Mouse (Mus musculus) kidney, postnatal 0 days (tissue): ENCODE results near the gene Gm20931. TPM values are rescaled to one million over a fixed set of nuclear protein-coding genes. Genes with fewer than 3 reads are reported as not detected.
"Not testable (repeated sequence)": the region's sequence is repeated elsewhere in the genome, so short reads cannot be mapped to it uniquely, and the experiment has no call there.

ENCODE experiments used
- ATAC-seq: fragments of 200-750 bp; cut with Nextera tagmentation; replicated peaks from 2 replicates; pipeline ENCODE4 v1.8.0; 2017; ENCODE audit warnings: low read depth, moderate number of reproducible peaks, moderate TSS enrichment, moderate library complexity; ENCODE audit not compliant: low FRiP score
- DNase-seq: peaks from one replicate; pipeline ENCODE4 v3.0.0-alpha.2; 2016; ENCODE audit warnings: low spot score
- H3K27ac ChIP-seq: fragments of 300-500 bp; sonication (generic); 2 replicates; pipeline ENCODE4 v1.5.1; 2014; ENCODE audit warnings: mild to moderate bottlenecking
- H3K27me3 ChIP-seq: fragments of 300-500 bp; sonication (generic); 2 replicates; pipeline ENCODE4 v1.6.1; 2014; ENCODE audit warnings: low read length, mixed read lengths; ENCODE audit not compliant: insufficient read depth
- H3K36me3 ChIP-seq: fragments of 300-500 bp; sonication (generic); 2 replicates; pipeline ENCODE4 v1.6.1; 2014; ENCODE audit warnings: low read length, mixed read lengths; ENCODE audit not compliant: insufficient read depth
- H3K4me1 ChIP-seq: fragments of 300-500 bp; sonication (generic); replicated peaks from 2 replicates; pipeline ENCODE4 v1.6.1; 2014; ENCODE audit warnings: antibody characterized with exemption, low read length, mixed read lengths; ENCODE audit not compliant: insufficient read depth
- H3K4me2 ChIP-seq: fragments of 300-500 bp; sonication (generic); 2 replicates; pipeline ENCODE4 v1.6.1; 2014; ENCODE audit warnings: mild to moderate bottlenecking, low read length, moderate library complexity, mixed read lengths
- H3K4me3 ChIP-seq: fragments of 300-500 bp; sonication (generic); replicated peaks from 2 replicates; pipeline ENCODE4 v1.5.1; 2014; ENCODE audit warnings: low read depth, low read length
- H3K9ac ChIP-seq: fragments of 300-500 bp; sonication (generic); 2 replicates; pipeline ENCODE4 v1.6.1; 2014; ENCODE audit warnings: low read depth, low read length
- H3K9me3 ChIP-seq: fragments of 300-500 bp; sonication (generic); replicated peaks from 2 replicates; pipeline ENCODE4 v1.6.1; 2016; ENCODE audit warnings: low read length, inconsistent platforms, mixed read lengths
- WGBS: fragments of 180-500 bp; shearing (Covaris S2); extraction: QIAGEN DNeasy Blood & Tissue Kit; methylation state at CpG from one replicate; pipeline ENCODE4 v1.1.7; 2014; 5-methylcytosine and 5-hydroxymethylcytosine counted together
- polyA plus RNA-seq: library from polyadenylated mRNA; unstranded; fragments of >200 nt; fragmentation: Nextera tagmentation; extraction: Ambion mirVana; gene quantifications from 2 replicates; pipeline ENCODE4 v1.2.1, GENCODE M21; 2015

Gene Gm20931
- not detected in 2 replicates for polyA plus RNA-seq

DNA sequence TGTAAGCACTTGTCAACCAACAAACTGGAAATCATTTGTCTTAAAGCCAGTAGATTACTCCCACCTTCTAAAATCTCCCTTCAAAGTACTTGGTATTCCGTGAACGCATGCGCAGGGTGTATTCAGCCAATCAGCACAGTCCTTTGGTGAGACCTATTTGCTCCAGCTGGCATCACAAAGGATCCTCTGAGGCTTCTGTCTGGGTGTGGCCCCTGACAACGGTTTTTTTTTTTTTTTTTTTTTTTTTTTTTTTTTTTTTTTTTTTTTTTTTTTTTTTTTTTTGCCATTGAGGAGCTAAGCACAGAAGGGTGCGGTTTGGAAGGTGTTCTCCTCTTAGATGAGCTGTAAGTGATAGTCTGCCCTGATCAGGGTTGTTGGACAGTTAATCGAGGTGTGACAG lies at the start of gene Gm20931:
Gene Gm20931 (plus strand): TSS at position 301 of the 400 bp plus-strand sequence.
- not testable (repeated sequence) for ATAC-seq, H3K27ac ChIP-seq

More for the DNA sequence above, at the start of gene Gm20931:
- not testable (repeated sequence) for DNase-seq, H3K4me2 ChIP-seq, H3K27me3 ChIP-seq, H3K4me3 ChIP-seq, H3K9me3 ChIP-seq, H3K9ac ChIP-seq, H3K4me1 ChIP-seq, H3K36me3 ChIP-seq
- no CpG with 5 or more reads among the region's 6 CpGs for WGBS
